Comparison of ENCODE assay signal across 25 mouse cellular contexts in the genomic region with DNA sequence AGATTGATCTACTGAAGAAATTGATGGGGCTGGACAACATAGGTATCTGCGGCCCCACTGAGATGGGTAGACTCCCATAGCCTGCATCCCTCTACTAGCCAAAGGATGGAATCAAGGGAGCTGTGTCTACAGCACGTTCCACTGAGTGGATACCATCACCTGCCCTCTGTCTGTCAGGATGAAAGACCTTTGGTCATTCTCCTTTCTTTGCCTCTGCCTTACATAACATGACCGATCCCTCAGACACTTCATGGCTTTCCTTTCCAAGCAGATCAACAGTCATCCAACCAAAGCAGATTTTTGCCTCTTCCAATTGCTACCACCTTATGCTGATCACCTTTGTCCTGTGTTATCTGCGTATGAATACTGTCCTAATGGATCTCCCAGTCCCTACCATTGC.
DNase-seq lines count a peak whose midpoint lies in the region; ATAC-seq lines count a peak whose summit lies in the region.
"Had no signal": no experiment of that assay in that cellular context is flagged by ENCODE, and none has a peak within 500 bp of the region (broad histone marks: within the 10 kb centered on the region; RNA-seq: fewer than 3 reads in every experiment).

No protein-coding gene starts in this region.

- no peak overlapping the region for H3K4me2 ChIP-seq in kidney, embryonic 15.5 days
- no peak overlapping the region for H3K4me2 ChIP-seq in kidney, embryonic 16.5 days (replicated peaks; ENCODE audit: low read depth, low read length)
- no peak overlapping the region for H3K4me2 ChIP-seq in midbrain, embryonic 11.5 days
- H3K4me2 ChIP-seq: embryonic facial prominence, embryonic 12.5 days; forebrain, embryonic 13.5 days had no signal

- peak; percentile 48 for DNase-seq in kidney, adult 11 months
- peak; percentile 46 to 62 for DNase-seq in kidney, adult 8-10 months
- DNase-seq in kidney, postnatal 4 days = no peak
- DNase-seq in kidney, postnatal 14 days = peak; percentile 11
- peak; percentile 28 for DNase-seq in midbrain, embryonic 11.5 days (ENCODE audit: low spot score, missing footprints)
- DNase-seq in midbrain, embryonic 10.5 days (ENCODE audit: low spot score) = no peak
- DNase-seq: adrenal gland, adult 8-10 months; adrenal gland, postnatal 14 days; adrenal gland, postnatal 36 days; B cell, adult 2 months; cerebellum, adult 11-12 months; cerebellum, adult 2 months; cerebellum, adult 9-10 months; cerebellum, postnatal 10 days; cerebellum, postnatal 25 days had no signal

- H3K27me3 ChIP-seq in kidney, embryonic 15.5 days = no peaks in the 10 kb centered on the region
- no peaks in the 10 kb centered on the region for H3K27me3 ChIP-seq in kidney, embryonic 16.5 days (ENCODE audit: insufficient read depth, low read length)
- no peaks in the 10 kb centered on the region for H3K27me3 ChIP-seq in midbrain, embryonic 11.5 days (ENCODE audit: control insufficient read depth, insufficient read depth, low read length)
- H3K27me3 ChIP-seq in midbrain, embryonic 10.5 days (ENCODE audit: low read depth, poor library complexity, severe bottlenecking) = no peaks in the 10 kb centered on the region
- H3K27me3 ChIP-seq: CH12.LX; embryonic facial prominence, embryonic 12.5 days; forebrain, embryonic 13.5 days; Patski had no signal

- H3K9ac ChIP-seq in kidney, embryonic 15.5 days = no peak overlapping the region
- no peak overlapping the region for H3K9ac ChIP-seq in kidney, embryonic 16.5 days (replicated peaks; ENCODE audit: low read length)
- H3K9ac ChIP-seq in midbrain, embryonic 11.5 days (ENCODE audit: low read length) = no peak overlapping the region
- H3K9ac ChIP-seq: embryonic facial prominence, embryonic 12.5 days; forebrain, embryonic 13.5 days had no signal

- H3K4me3 ChIP-seq in kidney, embryonic 15.5 days (replicated peaks) = no peak overlapping the region
- no peak overlapping the region for H3K4me3 ChIP-seq in kidney, embryonic 16.5 days (ENCODE audit: low read length)
- no peak overlapping the region for H3K4me3 ChIP-seq in midbrain, embryonic 11.5 days (ENCODE audit: low read depth, low read length)
- H3K4me3 ChIP-seq in midbrain, embryonic 10.5 days = no peak overlapping the region
- H3K4me3 ChIP-seq: embryonic facial prominence, embryonic 10.5 days; embryonic facial prominence, embryonic 12.5 days; forebrain, embryonic 13.5 days had no signal

- 89% methylated on average over 4 of the region's 4 CpGs for WGBS in kidney, embryonic 15.5 days
- WGBS in kidney, embryonic 16.5 days = 84% methylated on average over 4 of the region's 4 CpGs
- 90% methylated on average over 4 of the region's 4 CpGs for WGBS in midbrain, embryonic 11.5 days
- 86% methylated on average over 4 of the region's 4 CpGs for WGBS in midbrain, embryonic 10.5 days

- ATAC-seq in kidney, embryonic 15.5 days (replicated peaks; ENCODE audit: low FRiP score) = no peak
- ATAC-seq in kidney, embryonic 16.5 days (ENCODE audit: low FRiP score, low TSS enrichment) = no peak
- ATAC-seq in midbrain, embryonic 11.5 days (ENCODE audit: low FRiP score) = no peak
- ATAC-seq: activated CD4-positive, CD25-positive, alpha-beta regulatory T cell, adult 4 months; CD4-positive, CD25-positive, alpha-beta regulatory T cell, adult 4 months; forebrain, embryonic 13.5 days; Patski had no signal

- no peak overlapping the region for H3K27ac ChIP-seq in kidney, embryonic 15.5 days
- H3K27ac ChIP-seq in kidney, embryonic 16.5 days (ENCODE audit: low read length) = no peak overlapping the region
- no peak overlapping the region for H3K27ac ChIP-seq in midbrain, embryonic 11.5 days (ENCODE audit: low read depth, low read length)
- H3K27ac ChIP-seq in midbrain, embryonic 10.5 days (replicated peaks) = no peak overlapping the region
- H3K27ac ChIP-seq: embryonic facial prominence, embryonic 10.5 days; embryonic facial prominence, embryonic 12.5 days; forebrain, embryonic 13.5 days had no signal

- no peaks in the 10 kb centered on the region for H3K9me3 ChIP-seq in kidney, embryonic 15.5 days (replicated peaks)
- no peaks in the 10 kb centered on the region for H3K9me3 ChIP-seq in kidney, embryonic 16.5 days (ENCODE audit: low read length)
- no peaks in the 10 kb centered on the region for H3K9me3 ChIP-seq in midbrain, embryonic 11.5 days (ENCODE audit: control insufficient read depth, low read length)
- no peaks in the 10 kb centered on the region for H3K9me3 ChIP-seq in midbrain, embryonic 10.5 days (replicated peaks)
- H3K9me3 ChIP-seq: embryonic facial prominence, embryonic 10.5 days; embryonic facial prominence, embryonic 12.5 days; forebrain, embryonic 13.5 days had no signal

- no peaks in the 10 kb centered on the region for H3K36me3 ChIP-seq in kidney, embryonic 15.5 days
- H3K36me3 ChIP-seq in kidney, embryonic 16.5 days (ENCODE audit: insufficient read depth, low read length) = no peaks in the 10 kb centered on the region
- H3K36me3 ChIP-seq in midbrain, embryonic 11.5 days (ENCODE audit: control insufficient read depth, insufficient read depth, low read length) = no peaks in the 10 kb centered on the region
- no peaks in the 10 kb centered on the region for H3K36me3 ChIP-seq in midbrain, embryonic 10.5 days
- H3K36me3 ChIP-seq: embryonic facial prominence, embryonic 10.5 days; embryonic facial prominence, embryonic 12.5 days; G1E had no signal

- no peaks in the 10 kb centered on the region for H3K4me1 ChIP-seq in kidney, embryonic 15.5 days
- H3K4me1 ChIP-seq in kidney, embryonic 16.5 days (ENCODE audit: insufficient read depth, low read length) = no peaks in the 10 kb centered on the region
- H3K4me1 ChIP-seq in midbrain, embryonic 11.5 days (ENCODE audit: control insufficient read depth, insufficient read depth, low read length) = no peaks in the 10 kb centered on the region
- H3K4me1 ChIP-seq in midbrain, embryonic 10.5 days = no peaks in the 10 kb centered on the region
- H3K4me1 ChIP-seq: embryonic facial prominence, embryonic 10.5 days; embryonic facial prominence, embryonic 12.5 days; forebrain, embryonic 13.5 days had no signal

Comparison
In these comparisons a context has a peak if more than half of its experiments do, and no peak if none do; other contexts are left out.
1. DNase-seq: peak in kidney, adult 11 months (single experiment), kidney, adult 8-10 months (2 of 2), kidney, postnatal 14 days (single experiment) and midbrain, embryonic 11.5 days (single experiment); none in kidney, postnatal 4 days (0 of 2) and midbrain, embryonic 10.5 days (single experiment).